Mouse (Mus musculus) olfactory bulb, adult 2 months (tissue): ENCODE measurements around the gene Cpn1. TPM values are rescaled to one million over a fixed set of nuclear protein-coding genes. Genes with fewer than 3 reads are reported as not detected.

Experiments
- H3K27ac ChIP-seq: fragments of 200-500 bp; 2 replicates; pipeline ENCODE4 v1.5.1; 2012; ENCODE audit warnings: low read depth, low read length; ENCODE audit not compliant: insufficient read depth
- H3K4me1 ChIP-seq: fragments of 200-500 bp; 2 replicates; pipeline ENCODE4 v1.6.1; 2012; ENCODE audit warnings: low read length; ENCODE audit not compliant: control insufficient read depth, insufficient read depth
- H3K4me3 ChIP-seq: fragments of 200-500 bp; 2 replicates; pipeline ENCODE4 v1.5.1; 2012; ENCODE audit warnings: mild to moderate bottlenecking, low read depth, low read length, moderate library complexity; ENCODE audit not compliant: insufficient read depth
- CTCF ChIP-seq: fragments of 200-500 bp; IDR thresholded peaks from 2 replicates; pipeline ENCODE4 v1.5.1; 2012; ENCODE audit warnings: low read depth, mild to moderate bottlenecking, low read length, moderate library complexity; ENCODE audit not compliant: insufficient read depth
- POLR2A ChIP-seq: fragments of 200-500 bp; IDR thresholded peaks from 2 replicates; pipeline ENCODE4 v1.6.1; 2012; ENCODE audit warnings: mild to moderate bottlenecking, low read depth, low read length, moderate library complexity; ENCODE audit not compliant: insufficient read depth
- WGBS: fragments of 180-500 bp; shearing (Covaris S2); methylation state at CpG from one replicate; pipeline ENCODE4 v1.1.7; 2018; 5-methylcytosine and 5-hydroxymethylcytosine counted together
- polyA plus RNA-seq: library from polyadenylated mRNA; stranded (reverse); fragments of >200 nt; gene quantifications from 2 replicates; pipeline ENCODE4 v1.2.4, GENCODE M21; 2012; ENCODE audit warnings: low replicate concordance; ENCODE audit not compliant: missing spikeins, insufficient read depth, insufficient read length

Gene Cpn1
- polyA plus RNA-seq, result not detected in 2 replicates

DNA sequence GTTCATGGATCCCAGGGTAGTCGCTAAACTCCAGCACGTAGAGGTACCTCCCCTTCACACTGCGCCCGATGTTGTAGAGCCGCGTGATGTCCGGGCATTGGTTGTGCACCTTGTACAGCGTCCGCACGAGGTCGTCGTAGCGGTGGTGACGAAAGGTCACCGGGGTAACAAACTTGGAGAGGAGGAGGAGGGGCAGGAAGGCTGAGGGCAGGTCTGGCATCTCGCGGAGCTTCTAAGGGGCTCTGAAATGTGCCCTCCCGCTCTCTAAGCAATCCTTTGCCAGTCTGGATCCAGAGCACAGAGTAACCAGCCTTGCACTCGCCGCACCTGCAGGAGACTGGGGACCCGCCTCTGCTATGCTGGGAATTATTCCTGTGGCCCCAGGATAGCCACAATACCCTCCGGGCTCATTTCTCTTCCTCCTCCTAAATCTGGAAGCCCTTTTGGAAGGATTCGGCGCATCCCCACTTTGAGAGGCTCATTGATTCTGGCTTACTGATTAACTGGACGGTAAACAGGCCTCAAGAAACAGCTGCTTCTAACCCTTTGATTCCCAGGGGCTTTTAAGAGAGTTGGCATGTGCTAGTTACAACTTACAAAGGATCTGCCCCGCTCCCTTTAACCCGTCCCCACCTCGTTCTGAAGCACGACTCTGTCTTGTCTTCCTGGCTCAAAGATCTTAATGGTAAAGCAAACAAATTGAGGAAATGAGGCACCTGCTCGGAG is at the start of gene Cpn1:
Gene Cpn1, minus strand, starts transcription at position 488 of the 726 bp plus-strand sequence.
- TF ChIP-seq CTCF, result no peak
- no peak for TF ChIP-seq POLR2A
- Histone ChIP-seq H3K4me1 (peaks cover 2% of the 10 kb centered on the region; the same call in 1 of the 2 replicates), H3K27ac (no peak within 1 kb of the TSS), H3K4me3 (no peak within 1 kb of the TSS)
- WGBS, result 23% methylated on average over 30 of the region's 30 CpGs

DNA sequence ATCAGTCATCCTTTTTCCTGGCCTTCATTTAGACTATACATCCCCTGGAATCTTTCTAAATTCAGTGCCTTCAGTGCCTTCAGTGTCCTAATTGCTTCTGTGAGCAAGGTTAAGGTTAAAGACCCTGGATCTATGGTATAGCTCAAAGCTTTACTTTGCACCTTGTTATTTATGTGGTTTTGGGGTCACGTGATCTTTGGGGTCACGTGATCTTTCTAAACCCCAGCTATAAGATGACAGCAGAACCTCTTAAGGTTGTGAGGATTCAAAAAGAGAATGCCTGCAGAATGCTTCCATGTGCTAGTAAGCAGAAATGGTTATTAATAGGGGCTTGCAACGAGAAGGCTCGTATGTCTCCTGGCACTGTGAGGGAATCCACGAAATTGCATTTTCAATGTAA is 47.0 kb upstream of the Cpn1 start:
- WGBS, result 93% methylated on average over 5 of the region's 5 CpGs
- no peak overlapping the region for H3K27ac ChIP-seq
- no peaks in the 10 kb centered on the region for H3K4me1 ChIP-seq
- TF ChIP-seq POLR2A (no peak), CTCF (no peak)
- H3K4me3 ChIP-seq, result no peak overlapping the region

DNA sequence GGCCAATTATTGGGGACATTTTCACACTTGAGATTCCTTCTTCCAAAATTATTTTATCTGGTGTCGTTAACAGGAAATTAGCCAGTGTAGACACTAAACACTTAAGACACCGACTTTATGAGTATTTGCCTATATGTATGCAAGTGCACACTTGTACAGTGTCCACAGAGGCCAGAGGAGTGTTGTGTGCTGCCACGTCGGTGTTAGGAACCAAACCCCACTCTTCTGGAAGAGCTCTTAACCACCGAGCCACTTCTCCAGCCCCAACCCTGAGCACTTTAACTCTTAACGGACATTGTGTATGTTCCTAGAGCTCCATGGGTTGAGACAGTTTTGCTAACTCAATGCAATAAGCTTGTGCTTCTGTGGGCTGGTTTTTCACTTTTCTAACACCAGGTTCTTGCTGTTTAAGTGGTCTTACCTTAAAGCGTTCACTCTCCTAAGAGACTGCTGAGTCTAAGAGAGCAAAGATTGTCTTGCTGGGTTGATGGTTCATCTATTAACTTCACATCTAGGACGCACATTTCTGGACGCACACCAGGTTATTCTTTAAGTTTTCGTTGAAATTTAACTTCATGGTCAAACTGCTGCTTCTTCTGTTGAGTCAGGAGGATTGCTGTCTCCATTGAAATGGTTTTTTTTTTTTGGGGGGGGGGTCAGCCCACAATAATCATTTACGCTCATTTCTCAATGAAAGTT is 45.8 kb upstream of the Cpn1 start:
- TF ChIP-seq CTCF (no peak), POLR2A (no peak)
- Histone ChIP-seq H3K4me3 (no peak overlapping the region), H3K27ac (no peak overlapping the region), H3K4me1 (no peaks in the 10 kb centered on the region)
- WGBS, result 93% methylated on average over 11 of the region's 11 CpGs

DNA sequence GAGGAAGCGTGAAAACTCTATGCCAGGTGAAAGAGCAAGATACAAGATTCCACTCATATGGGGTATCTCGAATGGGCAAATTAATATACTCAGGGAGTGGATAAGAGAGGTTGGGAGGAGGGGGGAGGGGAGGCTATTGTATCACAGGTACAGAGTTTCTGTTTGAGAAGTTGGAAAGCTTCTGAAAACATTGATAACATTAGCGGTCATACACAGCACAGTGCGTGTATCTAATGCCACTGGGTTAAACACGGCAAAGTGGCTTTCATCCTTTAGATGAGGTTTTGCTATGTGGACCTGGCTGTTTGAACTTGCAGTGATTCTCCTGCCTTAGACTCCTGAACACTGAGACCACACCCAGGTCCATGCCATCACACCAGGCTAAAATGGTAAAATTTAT is 43.7 kb upstream of the Cpn1 start:
- TF ChIP-seq POLR2A, result no peak
- no peak for TF ChIP-seq CTCF
- Histone ChIP-seq H3K4me1 (no peaks in the 10 kb centered on the region), H3K27ac (no peak overlapping the region), H3K4me3 (no peak overlapping the region)
- WGBS, result 91% methylated on average over 5 of the region's 5 CpGs

DNA sequence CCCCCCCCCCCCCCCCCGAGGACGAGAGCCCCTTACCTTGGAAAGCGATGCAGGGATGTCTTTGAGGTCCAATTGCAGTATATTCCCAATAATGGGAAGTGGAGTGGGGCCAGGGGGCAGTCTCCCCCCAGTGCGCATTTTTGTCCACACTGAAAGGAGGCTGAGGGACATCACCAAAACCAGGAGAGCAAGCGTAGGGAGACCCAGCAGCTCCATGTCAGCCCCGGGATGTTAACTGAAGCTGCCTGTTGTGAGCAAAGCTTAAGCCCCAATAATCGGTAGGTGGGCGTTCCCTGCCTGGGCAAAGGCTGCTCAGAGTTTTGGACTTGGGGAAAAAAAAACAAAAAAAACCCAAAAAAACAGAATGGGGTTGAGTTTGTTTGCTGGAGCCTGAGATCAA is 42.6 kb upstream of the Cpn1 start, which contains the start of gene Cyp2c23:
Gene Cyp2c23, minus strand, starts transcription at position 237 of the 400 bp plus-strand sequence.
- no peak within 1 kb of the TSS for H3K27ac ChIP-seq

GRCm38 (mm10) chr19:44026956-44027530 is 40.7 kb upstream of the Cpn1 start:
- Histone ChIP-seq H3K27ac (no peak overlapping the region), H3K4me1 (no peaks in the 10 kb centered on the region), H3K4me3 (no peak overlapping the region)
- TF ChIP-seq CTCF (no peak), POLR2A (no peak)
- 87% methylated on average over 8 of the region's 8 CpGs for WGBS

More for the DNA sequence above, 42.6 kb upstream of the Cpn1 start, which contains the start of gene Cyp2c23:
- Histone ChIP-seq H3K4me1 (no peaks in the 10 kb centered on the region), H3K4me3 (no peak within 1 kb of the TSS)
- 72% methylated on average over 8 of the region's 8 CpGs for WGBS
- TF ChIP-seq CTCF (no peak), POLR2A (no peak)

- H3K4me1 ChIP-seq, result no peaks in the 10 kb centered on the region
- TF ChIP-seq CTCF, result no peak
- TF ChIP-seq POLR2A, result no peak
- 83% methylated on average over 13 of the region's 13 CpGs for WGBS
Measured at GRCm38 (mm10) chr19:44024921-44025585, 38.7 kb upstream of the Cpn1 start.

GRCm38 (mm10) chr19:44023066-44023465 is 36.7 kb upstream of the Cpn1 start:
- Histone ChIP-seq H3K27ac (no peak overlapping the region), H3K4me1 (no peaks in the 10 kb centered on the region), H3K4me3 (no peak overlapping the region)
- no peak for TF ChIP-seq CTCF
- no peak for TF ChIP-seq POLR2A
- 77% methylated on average over 5 of the region's 5 CpGs for WGBS

More at GRCm38 (mm10) chr19:44024921-44025585, 38.7 kb upstream of the Cpn1 start:
- Histone ChIP-seq H3K27ac (no peak overlapping the region), H3K4me3 (no peak overlapping the region)
